Mouse (Mus musculus) ES-Bruce4 (cell line): Measurements from ENCODE around the gene Snx11.

Experiments
- CTCF ChIP-seq: IDR thresholded peaks from one replicate; pipeline ENCODE4 v1.8.1; 2011; ENCODE audit warnings: low read depth, low read length
- EP300 ChIP-seq: IDR thresholded peaks from 2 replicates; pipeline ENCODE4 v1.6.1; 2011; ENCODE audit warnings: low read depth, low read length; ENCODE audit not compliant: insufficient read depth

DNA sequence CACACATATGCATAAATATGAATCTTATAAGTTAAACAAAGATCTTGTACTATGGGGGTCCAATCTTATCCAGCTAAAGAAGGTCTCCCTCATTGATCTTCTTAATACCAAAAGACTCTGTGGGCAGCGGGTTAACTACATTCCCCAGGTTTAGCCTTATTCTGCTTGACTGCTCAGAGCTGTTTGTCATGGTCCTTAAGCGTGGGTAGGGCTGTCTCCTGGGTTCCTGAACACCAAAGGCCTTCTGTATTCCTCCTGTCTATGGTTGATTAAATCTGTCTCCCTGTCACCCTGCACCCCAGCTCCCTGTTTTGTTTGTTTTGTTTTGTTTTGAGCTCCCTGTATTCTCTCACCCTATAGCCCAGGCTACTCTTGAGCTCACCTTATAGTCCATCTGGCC, 48.8 kb downstream of the Snx11 start:
- TF ChIP-seq EP300 (no peak), CTCF (no peak)
